Mouse (Mus musculus) right cerebral cortex, adult 18-20 months (tissue): ENCODE measurements at regions not wholly inside any gene's neighbourhood (a gene's known extent, or its start where the extent isn't known, plus 50 kb on each side); places are given as distances from the start of the nearest gene placed in this dataset.
"Not testable (repeated sequence)": the region's sequence is repeated elsewhere in the genome, so short reads cannot be mapped to it uniquely, and the experiment has no call there.

ENCODE experiments used
- DNase-seq: peaks from one replicate; pipeline ENCODE4 v3.0.0; 2022; ENCODE audit warnings: mixed read lengths

DNA sequence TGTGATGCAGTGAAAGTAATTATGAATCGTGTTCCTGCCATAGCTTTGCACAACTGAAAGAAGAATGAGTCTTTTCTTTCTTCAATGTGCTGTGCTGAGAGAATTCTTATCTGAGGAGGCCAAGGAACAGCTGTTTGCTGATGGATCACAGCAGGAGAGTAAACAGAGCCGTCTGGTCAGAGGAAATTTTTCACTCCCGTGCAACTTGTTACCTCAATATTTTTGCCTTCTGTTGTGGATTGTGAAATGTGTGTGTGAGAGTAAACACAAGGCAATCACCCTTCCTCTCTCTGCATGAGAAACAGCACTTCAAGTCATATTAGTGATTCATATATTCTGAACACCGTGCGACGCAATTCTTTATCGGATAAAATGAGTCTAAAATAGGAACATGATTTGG, 171.9 kb downstream of the Epm2a start:
- no peak for DNase-seq

GRCm38 (mm10) chr10:11517122-11517521, 173.9 kb downstream of the Epm2a start:
- DNase-seq: no peak

- DNase-seq: no peak
These were observed 188.1 kb downstream of the Epm2a start for GRCm38 (mm10) chr10:11531343-11531742.

GRCm38 (mm10) chr10:11555376-11555775, 212.2 kb downstream of the Epm2a start:
- DNase-seq: not testable (repeated sequence)

GRCm38 (mm10) chr10:11570523-11571055, 227.4 kb downstream of the Epm2a start:
- DNase-seq: no peak

GRCm38 (mm10) chr10:11608451-11608850, 265.2 kb downstream of the Epm2a start:
- DNase-seq: no peak

DNA sequence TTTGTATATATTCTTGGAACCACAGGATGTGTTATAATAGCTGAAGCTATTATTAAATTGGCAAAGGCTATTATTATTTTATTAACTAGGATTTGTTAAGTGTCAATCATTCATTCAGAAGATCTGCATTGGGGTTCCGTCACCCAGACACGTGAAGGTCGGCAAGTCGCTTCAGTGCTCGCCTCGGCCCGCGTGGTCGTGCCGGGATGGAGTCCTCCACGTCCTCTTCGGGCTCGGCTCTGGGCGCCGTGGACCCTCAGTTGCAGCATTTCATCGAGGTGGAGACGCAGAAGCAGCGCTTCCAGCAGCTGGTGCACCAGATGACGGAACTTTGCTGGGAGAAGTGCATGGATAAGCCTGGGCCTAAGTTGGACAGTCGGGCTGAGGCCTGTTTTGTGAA, 265.9 kb downstream of the Epm2a start:
- DNase-seq: not testable (repeated sequence)

GRCm38 (mm10) chr10:11648151-11648550, 304.9 kb downstream of the Epm2a start:
- no peak for DNase-seq

- peak; percentile 76 for DNase-seq
These were observed 317.0 kb downstream of the Epm2a start for GRCm38 (mm10) chr10:11660056-11660770.

DNA sequence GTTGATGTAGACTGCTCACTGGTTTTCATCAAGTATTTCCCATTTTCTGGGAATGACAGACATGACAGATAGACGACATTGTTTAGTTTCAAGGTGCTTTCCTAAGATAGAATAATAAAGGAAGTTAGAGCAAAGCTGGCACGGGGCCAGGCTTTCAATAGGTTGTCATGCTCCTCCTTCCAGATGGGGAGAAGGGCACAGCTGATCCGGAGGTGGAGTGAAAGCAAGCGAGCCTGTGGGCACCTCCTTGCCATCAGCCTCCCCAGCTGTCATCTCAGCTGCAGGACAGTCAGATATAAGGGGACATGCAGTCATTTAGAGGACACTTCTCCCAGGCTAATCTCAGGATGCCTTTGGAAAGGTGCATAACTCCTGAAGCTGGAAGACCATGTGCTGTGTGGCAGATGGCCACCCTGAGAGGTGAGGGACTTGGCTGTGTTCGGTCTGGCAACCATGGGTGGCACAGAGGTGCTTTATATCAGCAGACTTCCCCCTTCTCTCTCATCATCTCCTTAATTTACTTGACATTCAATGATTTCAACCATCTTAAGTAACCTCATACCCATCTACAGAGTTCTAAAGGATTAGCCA, 318.6 kb downstream of the Epm2a start:
- DNase-seq: peak; percentile 66

- DNase-seq: no peak
These were observed 366.5 kb downstream of the Epm2a start for GRCm38 (mm10) chr10:11709742-11710141.

GRCm38 (mm10) chr10:11724775-11725174, 381.6 kb downstream of the Epm2a start:
- DNase-seq: no peak

GRCm38 (mm10) chr10:11729536-11729935, 386.3 kb downstream of the Epm2a start:
- DNase-seq: peak; percentile 19

GRCm38 (mm10) chr10:11739574-11740368, 396.6 kb downstream of the Epm2a start:
- DNase-seq: no peak

GRCm38 (mm10) chr10:11745587-11745986, 402.4 kb downstream of the Epm2a start:
- no peak for DNase-seq

DNA sequence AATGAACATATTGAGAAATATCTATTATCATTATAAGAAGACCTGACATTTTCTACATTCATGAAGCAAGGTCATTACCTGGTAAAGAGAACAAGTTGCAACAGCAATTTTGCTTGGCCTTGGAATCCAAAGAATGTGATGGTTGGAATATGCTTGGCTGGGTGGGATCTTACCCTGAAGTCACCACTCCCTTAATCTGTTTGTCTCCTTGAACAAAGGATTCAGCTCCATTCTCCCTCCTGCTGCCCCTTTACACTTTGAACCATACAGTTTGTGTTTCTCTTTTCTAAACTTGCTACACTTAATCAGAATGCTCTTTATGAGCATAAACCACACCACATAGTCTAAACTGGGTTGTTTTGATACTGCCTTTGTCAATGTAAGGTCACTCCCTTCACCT, 403.8 kb downstream of the Epm2a start:
- DNase-seq: no peak

DNA sequence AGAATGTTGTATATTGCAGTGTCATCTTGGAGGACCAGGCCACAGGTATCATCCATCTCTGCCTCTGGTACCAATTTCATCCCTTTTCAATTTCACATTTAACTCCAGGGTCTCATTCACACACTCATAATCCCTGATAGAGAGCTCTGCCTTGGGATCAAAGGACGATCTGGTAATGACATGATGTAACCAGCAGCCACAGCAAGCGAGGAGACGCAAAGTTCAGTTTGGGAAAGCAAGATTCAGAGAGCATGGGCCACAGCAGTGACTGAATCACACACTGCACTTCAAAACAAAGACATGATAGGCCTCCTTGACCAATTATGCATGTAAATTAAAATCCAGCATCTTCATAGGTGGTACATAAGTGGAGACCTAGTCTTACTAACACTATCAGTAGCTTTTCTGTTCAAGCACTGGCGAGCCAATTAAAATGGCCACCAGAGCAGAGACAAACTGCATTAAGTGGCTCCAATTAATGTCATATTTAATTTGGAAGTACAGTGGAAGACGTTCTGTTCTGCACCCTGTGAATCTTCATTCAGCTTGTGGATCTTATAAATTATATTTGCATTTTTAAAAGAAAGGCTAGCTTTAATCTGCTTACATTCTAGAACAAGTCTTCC, 412.0 kb downstream of the Epm2a start:
- DNase-seq: no peak

DNA sequence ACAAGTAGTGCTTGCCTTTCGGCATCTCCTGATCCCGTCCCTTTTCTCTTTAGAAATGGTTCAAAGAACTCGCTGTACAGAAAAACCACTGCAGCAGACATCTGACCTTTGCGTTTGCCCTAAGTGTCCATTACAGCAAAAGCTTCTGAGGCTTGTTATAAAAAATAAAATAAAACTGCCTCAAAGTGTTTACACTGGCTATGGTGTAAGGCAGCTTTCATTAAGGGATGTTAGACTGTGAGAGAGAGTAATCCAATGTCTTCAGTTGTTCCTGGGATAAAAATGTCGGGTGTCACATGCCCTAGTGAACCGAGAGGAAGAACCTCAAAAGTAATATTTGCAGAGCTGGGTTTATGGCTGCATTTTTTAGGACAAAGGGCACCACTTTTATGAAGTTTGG, 434.7 kb downstream of the Epm2a start:
- no peak for DNase-seq

DNA sequence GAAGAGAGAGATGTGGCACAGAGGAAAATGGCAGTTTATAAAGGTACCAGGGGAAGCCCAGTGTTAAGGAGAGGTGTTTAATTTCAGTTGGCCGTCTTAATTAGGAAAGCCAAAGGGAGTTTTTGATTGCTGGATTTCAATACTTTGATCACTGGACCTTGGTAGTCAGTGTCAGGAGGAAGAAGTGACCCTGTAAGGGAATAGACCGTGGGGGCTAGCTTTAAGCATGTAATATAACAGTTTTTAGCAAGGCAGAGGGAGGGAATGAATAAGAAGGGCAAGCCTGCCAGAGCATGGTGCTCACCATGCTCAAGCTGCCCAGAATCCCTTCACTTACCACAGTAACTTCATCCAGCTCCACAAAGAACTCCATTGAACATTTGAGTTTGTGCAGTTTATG, 437.1 kb downstream of the Epm2a start:
- no peak for DNase-seq

GRCm38 (mm10) chr10:11787240-11787639, 444.0 kb downstream of the Epm2a start:
- DNase-seq: peak; percentile 51

- DNase-seq: no peak
These were observed 456.3 kb downstream of the Epm2a start for GRCm38 (mm10) chr10:11799510-11799909.

DNA sequence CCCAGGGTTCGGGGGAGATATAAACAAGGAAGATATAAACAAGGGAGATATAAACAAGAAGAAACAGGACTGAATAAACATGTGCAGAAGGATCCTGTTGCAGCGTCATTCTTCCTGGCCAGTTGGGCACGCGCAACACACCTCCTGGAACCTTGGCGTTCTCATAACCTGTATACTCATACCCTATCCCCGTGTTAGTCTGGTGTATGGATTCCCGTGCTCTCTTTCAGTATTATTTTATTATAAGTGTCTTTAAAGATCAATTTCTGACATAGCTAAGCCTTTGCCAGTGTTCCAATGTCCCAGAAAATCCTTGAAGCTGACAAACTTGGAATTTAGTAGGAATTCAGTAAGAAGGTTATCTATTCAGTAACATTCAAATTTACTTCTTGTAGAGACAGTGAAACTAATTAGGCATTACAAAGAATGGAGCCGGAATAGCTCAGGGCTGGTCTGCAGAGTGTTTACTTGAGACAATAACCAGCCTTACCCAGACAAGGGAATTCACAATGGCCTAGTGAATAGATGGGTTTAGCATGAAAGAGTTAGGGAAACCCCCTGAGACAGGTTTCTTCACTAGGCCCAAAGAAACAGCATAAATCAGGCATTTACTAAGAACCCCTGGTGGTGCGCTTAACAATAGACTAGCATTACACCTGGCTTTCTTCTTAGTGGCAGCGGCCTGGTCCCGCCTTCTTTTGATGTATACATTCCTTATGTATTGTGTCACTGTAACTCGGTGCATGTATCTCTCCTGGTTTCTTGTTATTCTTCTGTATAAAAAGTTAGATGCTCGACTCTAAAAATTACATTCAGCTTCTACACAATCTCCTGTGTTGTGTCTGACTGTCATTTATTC, 458.4 kb downstream of the Epm2a start:
- not testable (repeated sequence) for DNase-seq
